Mouse (Mus musculus) bone marrow, adult 2 months (tissue): ENCODE results near the gene Dio1.

Source experiments
- CTCF ChIP-seq: fragments of 200-500 bp; IDR thresholded peaks from 2 replicates; pipeline ENCODE4 v1.5.1; 2011; ENCODE audit warnings: low read length, control low read depth; ENCODE audit not compliant: control insufficient read depth, insufficient read depth
- POLR2A ChIP-seq: fragments of 200-500 bp; IDR thresholded peaks from 2 replicates; pipeline ENCODE4 v1.6.1; 2011; ENCODE audit warnings: low read depth, mild to moderate bottlenecking, control low read depth, low read length, borderline replicate concordance; ENCODE audit not compliant: control insufficient read depth

DNA sequence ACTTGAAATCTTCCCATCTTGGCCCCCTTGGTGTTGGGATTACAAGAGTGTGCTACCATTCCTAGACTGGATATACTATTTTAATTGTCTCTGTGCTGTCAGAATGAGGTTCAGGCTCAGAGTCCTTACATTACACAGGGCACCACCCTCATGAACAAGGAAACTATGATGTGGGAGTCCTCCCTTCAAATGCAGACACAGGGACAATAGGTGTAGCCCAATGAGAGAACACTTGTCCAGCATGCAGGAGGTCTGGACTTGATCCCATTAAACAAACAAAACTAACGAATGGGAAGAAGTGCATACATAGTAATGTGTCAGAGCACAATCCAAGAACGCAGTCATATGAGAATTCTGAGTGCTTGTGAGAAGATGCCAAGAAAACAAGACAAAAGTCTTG is 19.5 kb downstream of the Dio1 start:
- TF ChIP-seq POLR2A (no peak), CTCF (no peak)
